Mouse (Mus musculus) liver, embryonic 14.5 days (tissue): Measurements from ENCODE around the gene Asf1b.

Source experiments
- CTCF ChIP-seq: IDR thresholded peaks from 2 replicates; pipeline ENCODE4 v1.5.1; 2016; ENCODE audit warnings: antibody characterized with exemption, low read depth, control low read depth
- EP300 ChIP-seq: IDR thresholded peaks from 2 replicates; pipeline ENCODE4 v1.6.1; 2016; ENCODE audit warnings: antibody characterized with exemption, low read depth

DNA sequence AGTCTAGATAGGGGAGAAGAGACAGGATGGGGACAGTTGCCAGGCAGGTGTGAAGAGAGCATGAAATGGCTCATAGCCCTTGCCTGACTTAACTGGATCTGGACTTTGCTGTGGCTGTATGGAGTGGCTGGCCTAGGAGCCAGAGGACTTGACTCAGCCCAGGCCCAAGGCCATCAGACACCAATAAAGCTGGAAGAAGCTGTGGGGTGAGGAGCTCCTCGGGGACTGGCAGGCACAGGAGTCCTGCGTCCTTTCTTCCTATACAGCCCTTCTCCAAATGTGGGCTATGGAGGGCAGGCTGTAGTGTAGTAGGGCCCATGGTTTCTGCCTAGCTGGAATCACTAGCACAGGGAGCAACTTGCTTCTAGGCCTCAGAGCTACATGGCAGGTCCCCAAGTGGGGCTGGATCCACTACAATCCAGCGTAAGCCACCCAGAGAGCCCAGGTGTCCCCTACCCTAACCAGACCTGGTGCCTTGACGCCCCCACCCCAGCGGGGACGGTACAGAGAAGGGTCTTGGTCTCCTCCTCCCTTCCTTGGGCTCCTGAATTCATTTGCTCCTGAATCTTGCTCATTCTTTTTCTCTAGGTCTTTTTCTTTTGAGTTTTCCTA, 14.1 kb upstream of the Asf1b start:
- TF ChIP-seq CTCF (no peak), EP300 (no peak)
